Mouse (Mus musculus) cerebellum, adult 8-10 months (tissue): ENCODE measurements around the gene Dedd.
"Not testable (repeated sequence)": the region's sequence is repeated elsewhere in the genome, so short reads cannot be mapped to it uniquely, and the experiment has no call there.

Source experiments
- DNase-seq: peaks from one replicate; pipeline ENCODE4 v3.0.0; 2022

The Dedd gene

GRCm38 (mm10) chr1:171328839-171329432, at the start of gene Dedd:
Dedd (plus strand) TSS chr1:171329145.
- DNase-seq: peak; percentile 92

GRCm38 (mm10) chr1:171279721-171280120, 49.2 kb upstream of the Dedd start:
- no peak for DNase-seq

DNA sequence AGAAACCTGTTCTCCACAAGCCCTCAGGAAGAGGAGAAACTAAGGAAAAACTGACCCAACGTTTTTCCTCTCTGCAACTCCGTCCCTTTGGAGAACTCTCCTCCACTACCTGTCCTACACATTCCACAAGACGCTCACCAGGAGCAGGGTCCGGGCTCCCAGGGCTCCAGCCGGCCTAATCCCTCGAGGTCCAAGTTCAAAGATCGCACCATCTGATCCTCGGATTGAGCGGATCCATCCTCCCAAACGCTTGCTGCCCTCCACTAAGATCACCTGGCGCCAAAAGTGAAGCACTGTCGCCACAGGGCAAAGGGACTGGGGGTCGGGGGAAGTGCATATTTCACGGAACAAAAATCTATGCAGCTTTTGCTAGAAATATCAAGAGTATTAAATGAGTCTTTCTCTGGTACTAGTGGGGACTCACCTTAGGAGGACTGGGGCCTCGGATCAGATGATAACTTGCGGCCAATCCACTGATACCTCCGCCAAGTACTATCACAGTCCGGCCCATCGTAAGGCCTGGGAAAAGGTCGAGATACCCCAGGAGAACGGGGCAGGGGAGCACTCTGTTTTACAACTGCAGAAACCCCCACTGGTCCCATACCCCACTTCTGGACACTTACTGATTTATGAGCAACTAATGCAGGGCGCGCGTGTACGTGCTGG, 48.6 kb upstream of the Dedd start:
- DNase-seq: peak; percentile 27

DNA sequence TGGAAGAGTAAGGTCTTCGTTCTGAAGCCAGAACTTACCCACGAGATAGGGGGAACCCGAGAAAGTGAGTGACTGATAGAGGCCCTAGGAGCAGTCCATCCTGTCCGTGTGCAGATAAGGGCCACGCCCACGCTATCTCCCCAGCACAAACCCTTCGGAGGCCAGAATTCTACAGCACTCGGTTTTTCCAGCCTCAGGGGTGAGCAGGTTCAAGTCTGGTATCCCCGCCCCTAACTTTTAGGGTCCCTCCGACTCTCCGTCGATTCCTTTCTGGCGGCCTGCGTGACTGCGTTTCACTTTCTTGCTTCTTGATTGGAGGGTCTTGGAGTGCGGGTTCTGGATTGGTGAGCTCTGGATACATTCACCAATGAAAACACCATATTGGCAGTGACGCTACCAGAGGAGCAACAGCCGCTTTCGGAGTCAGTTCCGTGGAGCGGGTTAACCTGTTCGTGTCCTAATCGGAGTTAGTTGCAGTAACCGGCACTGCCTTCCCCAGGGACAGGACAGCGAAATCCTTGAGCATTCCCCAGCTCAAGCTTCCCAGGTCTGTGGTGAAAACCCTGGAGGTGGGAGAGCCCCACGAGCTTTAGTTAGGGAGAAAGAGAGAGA, 47.9 kb upstream of the Dedd start, which contains the start of gene Ppox:
TSS of gene Ppox (minus strand) at position 271 of the 612 bp plus-strand sequence.
- peak; percentile 88 for DNase-seq

DNA sequence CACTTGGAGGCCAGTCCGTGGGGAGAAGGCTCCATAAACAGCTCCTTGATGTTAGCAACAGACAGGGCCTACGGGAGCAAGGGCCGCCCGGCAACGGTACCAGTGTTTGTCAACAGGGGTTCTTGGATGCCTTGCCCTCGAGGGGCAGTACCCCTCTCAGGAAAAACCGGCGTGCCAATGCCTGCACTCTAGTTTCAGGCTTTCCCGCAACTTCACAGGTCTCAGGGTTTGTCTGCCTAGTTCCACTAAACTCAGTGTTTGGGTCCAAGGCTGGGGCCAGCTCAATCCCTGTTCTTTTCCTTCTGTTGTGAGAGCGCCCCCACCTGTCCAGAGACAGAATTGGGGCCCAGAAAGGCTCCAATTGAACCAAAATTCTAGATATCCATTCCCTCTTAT, 47.4 kb upstream of the Dedd start:
- peak; percentile 72 for DNase-seq

- peak; percentile 21 for DNase-seq
These were observed 46.7 kb upstream of the Dedd start for GRCm38 (mm10) chr1:171282086-171282805.

GRCm38 (mm10) chr1:171283188-171284160, 45.5 kb upstream of the Dedd start:
- DNase-seq: no peak

DNA sequence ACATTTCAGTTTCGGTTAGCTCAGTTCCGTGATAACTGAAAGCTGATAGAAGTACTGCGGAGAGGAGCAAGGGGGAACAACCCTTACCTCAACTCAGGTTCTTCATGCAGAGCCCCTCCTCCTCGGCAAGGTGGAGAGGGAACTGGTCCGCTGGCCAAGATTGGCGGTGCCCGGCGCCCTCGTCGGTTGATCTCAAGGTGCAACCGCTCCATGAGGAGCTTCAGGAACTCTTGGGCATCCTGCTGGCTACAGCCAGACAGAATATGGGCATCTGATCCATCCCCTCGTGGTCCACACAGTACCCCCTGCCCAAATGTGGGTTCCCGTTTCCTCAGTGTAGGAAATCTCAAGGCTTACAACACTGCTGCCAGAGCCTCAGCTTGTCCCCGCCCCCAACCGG, 44.5 kb upstream of the Dedd start:
- peak; percentile 19 for DNase-seq

GRCm38 (mm10) chr1:171285096-171285892, 43.7 kb upstream of the Dedd start:
- DNase-seq: no peak

DNA sequence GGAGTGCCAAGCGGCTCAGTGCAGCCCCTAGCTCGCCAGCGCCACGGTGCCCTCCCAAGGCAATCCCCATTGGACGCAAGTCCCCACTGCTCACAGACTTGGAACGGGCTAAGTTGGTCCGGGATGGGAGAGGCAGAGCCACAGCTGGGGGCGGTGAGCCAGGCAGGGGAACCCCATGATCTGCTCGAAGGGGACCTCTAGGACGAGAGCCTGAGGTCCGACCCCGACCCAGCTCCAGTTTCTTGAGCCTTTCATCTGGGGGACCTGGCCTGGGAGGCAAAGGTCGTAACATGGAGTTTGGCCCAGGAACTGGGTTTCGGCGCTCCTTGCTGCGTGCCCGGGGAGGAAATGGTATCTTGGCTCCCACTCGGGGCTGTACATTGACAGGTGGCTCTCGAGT, 42.4 kb upstream of the Dedd start:
- peak; percentile 39 for DNase-seq

GRCm38 (mm10) chr1:171287136-171288081, 41.5 kb upstream of the Dedd start, which contains the start of gene Usp21:
Usp21 (minus strand) TSS chr1:171287991.
- DNase-seq: peak; percentile 92

DNA sequence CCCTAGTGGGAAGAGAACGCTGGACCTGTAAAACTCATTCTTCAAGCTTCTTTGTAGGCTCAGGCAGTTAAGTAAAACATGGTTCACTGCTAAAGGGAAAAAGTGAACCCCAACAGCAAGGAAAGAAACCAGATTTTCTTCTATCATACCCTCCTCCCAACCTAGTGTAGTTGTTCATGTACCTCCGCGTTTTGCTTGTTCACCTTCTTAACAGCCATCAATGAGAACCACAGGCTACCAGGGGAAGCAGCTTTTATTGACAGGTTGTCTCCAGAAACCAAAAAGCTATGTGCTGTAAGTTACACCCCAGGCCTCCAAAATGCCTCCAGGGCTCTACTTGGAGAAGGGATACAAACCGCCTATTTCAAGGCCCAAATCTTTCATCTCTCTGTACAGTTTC, 40.6 kb upstream of the Dedd start:
- peak; percentile 20 for DNase-seq

- no peak for DNase-seq
These were observed 35.6 kb upstream of the Dedd start for GRCm38 (mm10) chr1:171293351-171293750.

- peak; percentile 16 for DNase-seq
These were observed 35.0 kb upstream of the Dedd start for GRCm38 (mm10) chr1:171293906-171294297.

- DNase-seq: peak; percentile 87
These were observed 34.5 kb upstream of the Dedd start, which contains the start of gene Ufc1 for GRCm38 (mm10) chr1:171294298-171295062. Ufc1 (minus strand) TSS chr1:171295024.

DNA sequence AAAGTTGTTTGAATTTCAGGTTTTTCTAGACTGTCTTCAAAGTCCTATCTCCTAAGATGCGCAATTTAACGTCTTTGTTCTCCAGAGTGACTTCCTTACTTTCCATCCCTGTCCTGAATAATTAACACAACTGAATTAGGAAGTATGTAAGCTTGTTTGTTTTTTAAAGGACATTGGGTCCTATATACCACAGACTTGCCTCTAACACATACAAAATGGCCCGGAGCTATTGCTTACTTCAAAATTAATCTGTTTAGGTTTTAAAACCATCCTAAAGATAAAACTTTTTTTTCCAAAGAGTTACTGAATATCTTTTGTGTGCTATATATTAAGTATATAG, 33.9 kb upstream of the Dedd start:
- no peak for DNase-seq

- DNase-seq: no peak
These were observed 30.7 kb upstream of the Dedd start for GRCm38 (mm10) chr1:171298226-171298625.

- not testable (repeated sequence) for DNase-seq
These were observed 22.8 kb upstream of the Dedd start for GRCm38 (mm10) chr1:171306157-171306556.

DNA sequence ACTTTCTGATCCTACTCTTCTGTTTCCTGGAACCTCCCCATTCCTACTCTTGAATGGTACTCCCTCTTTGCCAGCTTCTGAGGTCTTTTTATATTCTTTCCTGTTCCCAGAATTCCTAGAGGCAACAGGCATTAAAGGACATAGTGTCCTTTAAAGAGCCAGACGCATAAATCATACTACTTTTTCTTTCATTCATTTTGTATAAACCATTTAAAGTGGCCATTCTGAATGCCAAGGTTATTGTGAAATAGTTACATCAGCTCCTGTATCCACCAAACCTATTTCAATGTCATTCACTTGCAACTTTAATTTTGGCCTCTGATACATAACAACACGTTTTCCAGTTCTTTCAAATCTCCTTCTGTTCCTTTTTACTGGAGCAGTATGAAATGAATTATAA, 19.6 kb upstream of the Dedd start:
- no peak for DNase-seq
